Mouse (Mus musculus) retina, embryonic 14.5 days (tissue): ENCODE results near the gene Keap1.
"Not testable (repeated sequence)": the region's sequence is repeated elsewhere in the genome, so short reads cannot be mapped to it uniquely, and the experiment has no call there.

Experiments
- DNase-seq: peaks from one replicate; pipeline ENCODE4 v3.0.0-alpha.2; 2015; ENCODE audit warnings: low spot score

Gene Keap1

DNA sequence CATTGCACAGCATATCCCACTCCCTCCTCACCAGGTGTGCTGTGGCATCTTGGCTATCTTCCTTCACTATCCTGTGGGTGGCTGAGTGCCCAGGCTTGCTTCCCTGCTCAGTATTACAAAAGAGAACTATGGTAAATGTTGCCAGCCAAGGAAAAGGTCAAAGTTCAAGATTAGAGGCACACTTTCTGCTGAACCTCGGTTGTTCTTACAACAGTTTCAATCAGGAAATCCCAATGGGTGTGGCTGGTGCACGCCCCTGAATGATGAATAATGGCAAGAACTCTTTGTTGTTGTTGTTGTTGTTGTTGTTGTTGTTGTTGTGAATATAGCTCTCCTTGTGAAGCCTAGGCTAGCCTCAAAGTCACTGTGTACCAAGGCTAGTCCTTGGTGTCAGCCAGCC lies 22.7 kb upstream of the Keap1 start:
- no peak for DNase-seq

DNA sequence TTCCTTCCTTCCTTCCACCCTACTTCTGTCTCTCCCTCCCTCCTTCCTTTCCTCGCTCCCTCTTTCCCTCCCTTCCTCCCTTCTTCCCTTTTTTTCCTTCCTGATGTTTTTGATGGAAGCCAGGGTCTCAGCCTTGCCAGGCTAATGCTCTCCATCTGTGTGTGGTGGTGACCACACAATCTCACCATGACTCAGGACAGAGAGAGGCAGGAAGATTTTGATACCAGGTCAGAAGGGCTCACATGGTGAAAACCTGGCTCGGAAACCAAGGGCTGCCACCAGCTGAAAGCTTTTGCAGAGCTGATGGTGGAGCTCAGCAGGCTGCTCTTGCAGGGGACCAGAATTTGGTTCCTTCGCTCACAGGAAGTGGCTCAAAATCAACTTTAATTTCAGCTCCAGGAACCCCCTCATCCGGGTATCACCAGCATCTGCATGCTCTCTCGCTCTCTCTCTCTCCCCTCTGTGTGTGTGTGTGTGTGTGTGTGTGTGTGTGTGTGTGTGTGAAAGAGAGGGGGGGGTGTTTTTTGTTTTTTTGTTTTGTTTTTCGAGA lies 21.4 kb upstream of the Keap1 start:
- DNase-seq: no peak

- DNase-seq: not testable (repeated sequence)
Observed at GRCm38 (mm10) chr9:21256349-21256748, 17.2 kb upstream of the Keap1 start.

GRCm38 (mm10) chr9:21254690-21255089 lies 15.5 kb upstream of the Keap1 start:
- DNase-seq: no peak

- DNase-seq: peak; percentile 69
Observed at GRCm38 (mm10) chr9:21251116-21251735, 12.1 kb upstream of the Keap1 start.

DNA sequence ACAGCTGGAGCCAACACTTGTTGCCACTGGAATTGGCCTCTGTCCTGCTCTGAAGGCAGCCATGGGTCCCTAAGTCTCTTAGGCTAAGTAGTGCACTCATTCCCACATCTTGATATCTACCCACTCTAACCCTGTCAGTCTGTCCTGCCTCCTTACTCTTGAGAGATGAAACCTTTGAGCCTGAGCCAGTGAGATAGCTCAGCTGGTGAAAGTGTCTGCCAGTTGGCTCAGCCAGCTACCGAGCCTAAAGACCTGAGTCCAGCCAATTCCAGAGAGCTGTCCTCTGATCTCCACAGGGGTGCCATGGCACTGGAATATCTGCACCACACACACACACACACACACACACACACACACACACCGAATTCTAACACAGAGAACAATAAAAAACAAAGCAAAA lies 11.3 kb upstream of the Keap1 start:
- DNase-seq: no peak

DNA sequence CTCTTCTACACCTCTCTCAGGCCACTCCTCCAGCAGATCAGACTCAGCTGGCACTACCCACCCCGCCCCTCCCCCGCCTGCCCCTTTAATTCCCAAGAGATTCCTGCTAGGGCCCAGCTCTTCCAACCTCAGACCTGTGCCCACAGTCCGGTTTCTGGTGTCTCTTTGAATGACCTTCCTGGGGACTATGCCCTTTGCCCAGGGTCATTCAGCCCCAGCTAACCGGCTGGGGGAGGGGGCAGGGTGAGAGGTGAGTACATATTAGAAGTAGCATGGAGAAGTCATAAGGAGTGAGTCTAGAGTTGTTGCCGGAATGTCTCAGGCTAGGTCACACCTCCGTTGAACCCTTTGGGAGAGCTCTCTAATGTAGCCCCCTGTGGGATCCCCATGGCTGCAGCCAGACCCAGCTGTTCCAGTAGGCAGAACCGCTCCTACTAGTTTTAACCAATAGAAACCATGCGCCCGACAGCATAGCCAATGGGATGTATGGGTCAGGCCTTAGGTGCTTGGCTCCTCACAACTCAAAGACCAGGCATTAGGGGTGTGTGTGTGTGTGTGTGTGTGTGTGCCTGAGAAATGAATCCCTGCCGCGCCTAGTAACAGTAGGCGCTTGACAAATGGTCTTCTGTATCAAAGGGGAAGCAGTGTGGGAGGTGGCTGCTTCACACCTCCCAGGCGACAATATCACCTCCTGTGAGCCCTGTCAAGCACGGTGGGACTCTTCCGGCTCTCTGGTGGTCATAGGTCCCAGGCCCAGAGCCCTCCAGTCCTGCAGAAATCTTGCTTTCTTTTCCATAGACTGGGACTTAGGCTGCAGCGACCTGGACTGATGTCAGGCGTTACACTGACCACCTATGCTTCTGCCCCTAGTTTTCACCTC lies 10.7 kb upstream of the Keap1 start:
- peak; percentile 21 for DNase-seq

- peak; percentile 32 for DNase-seq
Observed at GRCm38 (mm10) chr9:21248326-21248725, 9.2 kb upstream of the Keap1 start, which contains the start of gene S1pr5. Gene S1pr5 (minus strand): TSS chr9:21248443.

GRCm38 (mm10) chr9:21246342-21246741 lies 7.2 kb upstream of the Keap1 start:
- no peak for DNase-seq

GRCm38 (mm10) chr9:21245113-21245487 lies 5.9 kb upstream of the Keap1 start:
- no peak for DNase-seq

- DNase-seq: peak; percentile 50
Observed at GRCm38 (mm10) chr9:21244428-21245112, 5.4 kb upstream of the Keap1 start.

DNA sequence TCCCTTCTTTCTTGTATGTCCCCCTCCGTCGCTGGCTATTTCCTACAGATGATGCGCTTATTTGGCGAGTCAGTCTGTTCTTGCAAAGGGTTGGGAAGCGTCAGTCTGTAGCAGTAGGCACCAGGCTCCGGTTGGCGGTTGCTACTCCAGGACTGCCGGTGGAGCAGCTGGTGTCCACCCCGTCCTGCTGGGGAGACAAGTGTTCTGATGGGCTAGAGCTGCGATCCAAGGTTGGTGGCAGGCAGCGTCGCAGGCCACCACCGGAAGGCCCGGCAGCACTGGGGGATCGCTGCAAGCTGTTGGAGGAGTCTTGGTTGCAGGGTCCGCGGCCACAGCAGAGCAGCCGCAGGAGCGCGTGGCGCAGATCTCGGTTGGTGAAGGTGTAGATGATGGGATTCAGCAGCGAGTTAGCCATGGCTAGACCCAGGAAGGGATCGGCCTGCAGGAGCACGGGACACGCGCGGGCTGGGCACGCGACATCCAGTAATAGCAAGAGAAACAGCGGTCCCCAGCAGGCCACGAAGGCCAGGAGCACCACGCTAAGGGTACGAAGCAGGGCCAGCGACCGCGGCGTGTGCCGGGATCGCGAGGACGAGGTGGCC lies 4.8 kb upstream of the Keap1 start:
- peak; percentile 24 for DNase-seq

DNA sequence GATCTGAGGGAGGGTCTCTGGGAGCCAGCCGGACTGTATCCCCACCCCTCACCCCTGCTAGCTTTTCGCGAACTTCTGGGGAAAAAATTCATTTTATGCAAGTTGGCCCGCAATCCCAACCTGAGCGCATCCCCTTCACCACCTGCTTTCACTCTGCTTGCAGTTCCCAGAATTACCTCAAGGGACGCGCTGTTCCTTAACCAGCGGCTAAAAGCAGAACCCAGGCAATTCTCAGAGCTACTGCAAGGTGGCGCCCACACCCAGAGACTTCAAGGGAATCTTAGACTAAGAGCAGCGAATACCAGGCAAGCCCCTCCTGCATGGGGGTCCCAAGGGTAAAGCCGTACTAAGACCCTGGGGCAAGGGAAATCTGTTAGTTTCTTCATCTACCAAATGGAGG lies 2.2 kb upstream of the Keap1 start:
- peak; percentile 94 for DNase-seq

GRCm38 (mm10) chr9:21239465-21239848 lies 296 bp upstream of the Keap1 start:
- DNase-seq: no peak

DNA sequence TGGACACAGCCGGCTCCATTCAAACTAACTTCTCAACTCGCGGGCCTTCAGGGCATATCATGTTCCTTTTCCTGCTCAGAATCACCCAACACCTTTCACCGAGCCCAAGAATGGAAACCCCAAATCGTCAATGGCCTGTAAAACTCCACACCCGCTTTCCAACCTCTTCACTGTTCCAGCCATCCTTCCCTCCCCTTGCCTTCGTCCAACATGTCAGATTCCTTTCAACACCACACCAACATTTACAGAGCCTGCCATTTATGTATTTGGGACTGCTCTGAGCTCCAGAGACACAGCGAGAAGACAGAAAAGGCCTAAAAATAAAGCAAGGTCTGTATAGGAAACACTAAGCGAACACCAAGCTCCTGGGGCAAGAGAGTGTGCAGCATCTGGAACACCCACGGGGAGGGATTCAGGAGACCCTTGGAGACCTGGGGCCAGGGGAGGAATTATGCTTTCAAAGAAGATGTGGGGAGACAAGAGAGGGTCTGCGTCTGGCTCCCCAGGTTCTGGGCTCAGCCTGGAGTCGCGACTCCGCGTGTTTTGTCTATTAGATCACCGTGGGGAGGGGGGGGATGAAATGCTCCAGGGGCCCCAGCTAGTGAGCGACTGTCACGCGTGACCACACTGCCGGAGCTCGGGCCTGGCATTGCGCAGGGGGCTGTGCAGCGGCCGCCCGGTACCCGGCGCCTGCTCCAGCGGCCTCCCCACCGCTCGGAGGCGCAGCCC lies 993 bp downstream of the Keap1 start:
- no peak for DNase-seq

GRCm38 (mm10) chr9:21237368-21238003 lies 1.7 kb downstream of the Keap1 start:
- peak; percentile 72 for DNase-seq

GRCm38 (mm10) chr9:21236991-21237367 lies 2.2 kb downstream of the Keap1 start:
- DNase-seq: no peak

GRCm38 (mm10) chr9:21235341-21235740 lies 3.8 kb downstream of the Keap1 start:
- DNase-seq: no peak

DNA sequence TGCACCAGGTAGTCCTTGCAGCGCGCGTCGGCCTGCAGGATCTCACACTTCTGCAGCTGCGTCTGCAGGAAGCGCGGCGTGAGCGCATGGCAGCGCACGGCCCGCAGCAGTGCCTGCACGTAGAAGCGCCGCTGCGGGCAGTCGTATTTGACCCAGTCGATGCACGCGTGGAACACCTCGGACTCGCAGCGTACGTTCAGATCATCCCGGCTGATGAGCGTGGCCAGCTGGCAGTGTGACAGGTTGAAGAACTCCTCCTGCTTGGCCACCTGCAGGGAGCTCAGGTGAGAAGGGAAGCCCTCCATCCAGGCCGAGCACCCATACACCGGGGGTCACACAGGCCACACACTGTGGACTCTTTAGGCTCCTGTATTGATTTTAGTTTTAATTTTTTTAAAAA lies 5.4 kb downstream of the Keap1 start:
- no peak for DNase-seq

- no peak for DNase-seq
Observed at GRCm38 (mm10) chr9:21233366-21233765, 5.8 kb downstream of the Keap1 start.

- DNase-seq: no peak
Observed at GRCm38 (mm10) chr9:21232867-21233266, 6.3 kb downstream of the Keap1 start.
